Mouse (Mus musculus) MEL (cell line): ENCODE measurements around the gene Lrrc59. TPM values are rescaled to one million over a fixed set of nuclear protein-coding genes. Genes with fewer than 3 reads are reported as not detected.

ENCODE experiments used
- DNase-seq: peaks from one replicate; pipeline ENCODE4 v3.0.0; 2011; ENCODE audit warnings: low read depth, low spot score
- H3K27ac ChIP-seq: 2 replicates; pipeline ENCODE4 v1.5.1; 2012; ENCODE audit warnings: low read depth, mild to moderate bottlenecking, control low read depth, low read length, moderate library complexity; ENCODE audit not compliant: control insufficient read depth
- H3K27me3 ChIP-seq, 2 experiments: fragments of 150-350 bp in 1 of 2; sonication (generic) in 1 of 2; 2 replicates each; pipeline ENCODE4 v1.6.1; 2012; ENCODE audit warnings: low read length in 2 of 2, mild to moderate bottlenecking in 2 of 2, improper control_type of control experiment in 1 of 2, moderate library complexity in 1 of 2; ENCODE audit not compliant: insufficient read depth in 2 of 2, control insufficient read depth in 1 of 2
- H3K36me3 ChIP-seq, 2 experiments: 2 replicates each; pipeline ENCODE4 v1.6.1; 2012 to 2014; ENCODE audit warnings: low read length in 2 of 2, improper control_type of control experiment in 1 of 2, inconsistent platforms in 1 of 2, mild to moderate bottlenecking in 1 of 2; ENCODE audit not compliant: insufficient read depth in 2 of 2, control insufficient read depth in 1 of 2
- H3K4me1 ChIP-seq, 2 experiments: fragments of 150-350 bp in 1 of 2; sonication (generic) in 1 of 2; 2 replicates each; pipeline ENCODE4 v1.6.1; 2012; ENCODE audit warnings: low read length in 2 of 2, improper control_type of control experiment in 1 of 2, mild to moderate bottlenecking in 1 of 2; ENCODE audit not compliant: insufficient read depth in 2 of 2, control insufficient read depth in 1 of 2
- H3K4me3 ChIP-seq, 2 experiments: fragments of 150-350 bp in 1 of 2; sonication (generic) in 1 of 2; 2 replicates each; pipeline ENCODE4 v1.5.1; 2012; ENCODE audit warnings: low read depth in 2 of 2, low read length in 2 of 2, mild to moderate bottlenecking in 2 of 2, moderate library complexity in 2 of 2, control low read depth in 1 of 2, improper control_type of control experiment in 1 of 2; ENCODE audit not compliant: control insufficient read depth in 1 of 2, insufficient read depth in 1 of 2
- H3K79me2 ChIP-seq: 2 replicates; pipeline ENCODE4 v1.6.1; 2012; ENCODE audit warnings: mild to moderate bottlenecking, low read length, moderate library complexity; ENCODE audit not compliant: control insufficient read depth, poor library complexity, insufficient read depth
- H3K9ac ChIP-seq: 2 replicates; pipeline ENCODE4 v1.6.1; 2012; ENCODE audit warnings: low read depth, mild to moderate bottlenecking, control low read depth, low read length, moderate library complexity; ENCODE audit not compliant: control insufficient read depth, poor library complexity, severe bottlenecking
- H3K9me3 ChIP-seq: fragments of 150-350 bp; sonication (generic); replicated peaks from 2 replicates; pipeline ENCODE4 v1.6.1; 2012; ENCODE audit warnings: mild to moderate bottlenecking, low read length, improper control_type of control experiment, moderate library complexity; ENCODE audit not compliant: insufficient read depth
- BHLHE40 ChIP-seq: IDR thresholded peaks from 2 replicates; pipeline ENCODE4 v1.6.1; 2012; ENCODE audit warnings: low read depth, mild to moderate bottlenecking, inconsistent platforms, low read length, improper control_type of control experiment, borderline replicate concordance
- CHD1 ChIP-seq: IDR thresholded peaks from 2 replicates; pipeline ENCODE4 v1.6.1; 2012; ENCODE audit warnings: low read depth, mild to moderate bottlenecking, inconsistent platforms, low read length, improper control_type of control experiment
- CTCF ChIP-seq, 3 experiments: IDR thresholded peaks in 2 of 3; conservative IDR thresholded peaks in 1 of 3; 2 replicates each; pipeline ENCODE4 v1.5.1; 2011 to 2012; ENCODE audit warnings: low read length in 3 of 3, low read depth in 2 of 3, mild to moderate bottlenecking in 2 of 3, improper control_type of control experiment in 1 of 3, inconsistent platforms in 1 of 3, mixed read lengths in 1 of 3, moderate library complexity in 1 of 3; ENCODE audit not compliant: control insufficient read depth in 1 of 3, insufficient read depth in 1 of 3, poor library complexity in 1 of 3, severe bottlenecking in 1 of 3
- EP300 ChIP-seq, 2 experiments: IDR thresholded peaks; 2 replicates each; pipeline ENCODE4 v1.6.1; 2011; ENCODE audit warnings: improper control_type of control experiment in 2 of 2, low read length in 2 of 2, low read depth in 1 of 2, mild to moderate bottlenecking in 1 of 2
- ETS1 ChIP-seq: IDR thresholded peaks from 2 replicates; pipeline ENCODE4 v1.6.1; 2012; ENCODE audit warnings: low read depth, mild to moderate bottlenecking, inconsistent platforms, low read length, improper control_type of control experiment, moderate library complexity
- HCFC1 ChIP-seq: IDR thresholded peaks from 2 replicates; pipeline ENCODE4 v1.6.1; 2012; ENCODE audit warnings: low read depth, mild to moderate bottlenecking, inconsistent platforms, low read length, improper control_type of control experiment, moderate library complexity
- KAT2A ChIP-seq: conservative IDR thresholded peaks from 2 replicates; pipeline ENCODE4 v1.6.1; 2012; ENCODE audit warnings: low read depth, low read length, improper control_type of control experiment, inconsistent platforms
- MAFK ChIP-seq: IDR thresholded peaks from 2 replicates; pipeline ENCODE4 v1.6.1; 2011; ENCODE audit warnings: low read depth, mild to moderate bottlenecking, low read length, improper control_type of control experiment, borderline replicate concordance
- MAX ChIP-seq: IDR thresholded peaks from 2 replicates; pipeline ENCODE4 v1.6.1; 2011; ENCODE audit warnings: low read length, improper control_type of control experiment
- MAZ ChIP-seq: IDR thresholded peaks from 2 replicates; pipeline ENCODE4 v1.6.1; 2012; ENCODE audit warnings: low read depth, mild to moderate bottlenecking, inconsistent platforms, low read length, improper control_type of control experiment
- MEF2A ChIP-seq: IDR thresholded peaks from 2 replicates; pipeline ENCODE4 v1.6.1; 2014; ENCODE audit warnings: low read depth, mild to moderate bottlenecking, inconsistent platforms, low read length, improper control_type of control experiment; ENCODE audit not compliant: poor library complexity, insufficient replicate concordance, severe bottlenecking; ENCODE audit errors: extremely low read depth
- MYC ChIP-seq: IDR thresholded peaks from 2 replicates; pipeline ENCODE4 v1.6.1; 2011; ENCODE audit warnings: low read depth, mild to moderate bottlenecking, low read length, improper control_type of control experiment, moderate library complexity
- NRF1 ChIP-seq: IDR thresholded peaks from 2 replicates; pipeline ENCODE4 v1.6.1; 2014; ENCODE audit warnings: low read depth, mild to moderate bottlenecking, inconsistent platforms, low read length, improper control_type of control experiment, moderate library complexity; ENCODE audit not compliant: poor library complexity, insufficient read depth, severe bottlenecking
- POLR2AphosphoS2 ChIP-seq: IDR thresholded peaks from 2 replicates; pipeline ENCODE4 v1.6.1; 2011; ENCODE audit warnings: low read length, improper control_type of control experiment
- RAD21 ChIP-seq: IDR thresholded peaks from 2 replicates; pipeline ENCODE4 v1.6.1; 2011; ENCODE audit warnings: mild to moderate bottlenecking, low read depth, low read length, improper control_type of control experiment
- RCOR1 ChIP-seq: IDR thresholded peaks from 2 replicates; pipeline ENCODE4 v1.6.1; 2012; ENCODE audit warnings: low read depth, mild to moderate bottlenecking, inconsistent platforms, low read length, improper control_type of control experiment
- SMC3 ChIP-seq: IDR thresholded peaks from 2 replicates; pipeline ENCODE4 v1.6.1; 2011; ENCODE audit warnings: low read depth, low read length, improper control_type of control experiment
- TAL1 ChIP-seq: IDR thresholded peaks from 2 replicates; pipeline ENCODE4 v1.6.1; 2012; ENCODE audit warnings: mild to moderate bottlenecking, inconsistent platforms, low read length, moderate library complexity, mixed read lengths
- TCF12 ChIP-seq: IDR thresholded peaks from 2 replicates; pipeline ENCODE4 v1.6.1; 2014; ENCODE audit warnings: low read depth, mild to moderate bottlenecking, inconsistent platforms, low read length, improper control_type of control experiment, moderate library complexity
- USF1 ChIP-seq: IDR thresholded peaks from 2 replicates; pipeline ENCODE4 v1.6.1; 2014; ENCODE audit warnings: low read depth, mild to moderate bottlenecking, inconsistent platforms, low read length, improper control_type of control experiment, moderate library complexity
- USF2 ChIP-seq, 2 experiments: IDR thresholded peaks; 2 replicates each; pipeline ENCODE4 v1.6.1; 2011 to 2012; ENCODE audit warnings: improper control_type of control experiment in 2 of 2, low read length in 2 of 2, borderline replicate concordance in 1 of 2, inconsistent platforms in 1 of 2, low read depth in 1 of 2, mild to moderate bottlenecking in 1 of 2; ENCODE audit not compliant: insufficient read depth in 1 of 2
- ZC3H11A ChIP-seq: IDR thresholded peaks from 2 replicates; pipeline ENCODE4 v1.6.1; 2012; ENCODE audit warnings: low read depth, mild to moderate bottlenecking, inconsistent platforms, low read length, improper control_type of control experiment
- ZKSCAN1 ChIP-seq: IDR thresholded peaks from 2 replicates; pipeline ENCODE4 v1.6.1; 2012; ENCODE audit warnings: low read depth, mild to moderate bottlenecking, inconsistent platforms, low read length, improper control_type of control experiment, moderate library complexity
- ZNF384 ChIP-seq: IDR thresholded peaks from 2 replicates; pipeline ENCODE4 v1.6.1; 2012; ENCODE audit warnings: low read depth, mild to moderate bottlenecking, inconsistent platforms, low read length, improper control_type of control experiment
- polyA plus RNA-seq, 2 experiments: library from polyadenylated mRNA; stranded (reverse) in 1 of 2; unstranded in 1 of 2; fragments of >175 nt in 1 of 2; fragments of >200 nt in 1 of 2; gene quantifications; 2 replicates each; pipeline versions ENCODE4 v1.2.1 to v1.2.4; 2012; ENCODE audit warnings: low replicate concordance in 2 of 2, low read depth in 1 of 2; ENCODE audit not compliant: insufficient read length in 2 of 2, insufficient read depth in 1 of 2, missing spikeins in 1 of 2
- total RNA-seq: library from RNA; depleted of rRNA; stranded (reverse); fragments of 300-350 nt; gene quantifications from 2 replicates; pipeline ENCODE4 v1.2.3, GENCODE M21; 2012

Lrrc59 gene
- total and polyA plus RNA-seq, 3 experiments, result 464 to 633 (median 486) TPM

DNA sequence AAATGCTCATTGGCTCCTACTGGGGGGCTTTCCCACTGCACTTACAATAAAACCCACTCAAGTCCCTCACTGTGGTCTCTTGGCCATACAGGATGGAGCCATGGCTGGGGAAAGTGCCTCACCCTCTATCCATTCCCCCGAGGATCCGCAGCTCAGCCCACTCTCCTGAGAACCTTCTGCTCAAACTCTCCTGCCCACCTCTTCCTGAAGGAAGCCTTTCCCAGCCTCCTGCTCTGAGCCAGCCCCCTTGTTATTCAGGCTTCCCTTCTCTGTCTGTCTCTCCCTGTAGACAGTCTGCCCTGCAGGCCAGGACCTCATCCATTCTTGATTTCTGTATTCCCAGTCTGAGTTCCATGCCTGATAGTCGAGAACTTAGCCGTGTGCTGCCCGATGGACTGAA, 45.4 kb downstream of the Lrrc59 start:
- TF ChIP-seq ZC3H11A (no peak), USF1 (no peak), MEF2A (no peak), SMC3 (no peak), BHLHE40 (no peak), CTCF (IDR thresholded peaks at IDR 0.05 in 2 of 3, conservative IDR thresholded peaks at IDR 0.05 in 1 of 3; ENCODE audit: control insufficient read depth in 1 of 3, insufficient read depth in 1 of 3, low read depth in 2 of 3, low read length in 3 of 3, poor library complexity in 1 of 3, severe bottlenecking in 1 of 3) (no peak), NRF1 (no peak), USF2 (IDR thresholded peaks at IDR 0.05; ENCODE audit: borderline replicate concordance in 1 of 2, insufficient read depth in 1 of 2, low read depth in 1 of 2, low read length in 2 of 2) (no peak), HCFC1 (no peak), ZKSCAN1 (no peak), TCF12 (no peak), MAZ (no peak), ZNF384 (no peak), KAT2A (no peak), EP300 (IDR thresholded peaks at IDR 0.05; ENCODE audit: low read depth in 1 of 2, low read length in 2 of 2) (no peak), RCOR1 (no peak), MYC (no peak)
- Histone ChIP-seq H3K79me2 (peaks cover 3% of the 10 kb centered on the region; the same call in 1 of the 2 replicates), H3K27me3 (peaks cover 0 to 2% of the 10 kb centered on the region in 2 experiments; a peak in 2 of 4 replicates), H3K9ac (no peak overlapping the region), H3K36me3 (no peaks in the 10 kb centered on the region; a peak in 1 of 4 replicates), H3K27ac (no peak overlapping the region), H3K4me3 (no peak overlapping the region), H3K4me1 (peaks cover 0 to 7% of the 10 kb centered on the region in 2 experiments; a peak in 2 of 4 replicates), H3K9me3 (no peaks in the 10 kb centered on the region)
- no peak for DNase-seq

DNA sequence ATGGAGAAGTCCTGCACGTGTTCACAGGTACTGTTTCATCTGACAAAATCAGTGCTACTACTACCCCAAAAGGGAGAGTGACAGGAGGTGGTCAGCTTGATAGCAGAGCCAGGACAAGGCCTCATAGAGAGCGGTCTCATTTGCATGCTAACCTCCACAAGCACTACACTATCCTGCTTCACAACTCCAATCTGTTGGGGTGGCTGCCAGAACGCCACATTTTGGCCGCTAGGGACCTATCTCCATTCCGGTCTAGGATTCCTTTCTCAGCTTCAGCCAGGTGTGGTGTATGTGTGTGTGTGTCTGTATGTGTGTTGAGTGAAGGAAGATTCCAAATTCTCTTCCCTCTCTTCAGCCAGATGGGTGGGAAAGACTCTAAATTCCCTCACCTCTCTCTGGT, 45.9 kb downstream of the Lrrc59 start:
- Histone ChIP-seq H3K4me1 (peaks cover 0 to 7% of the 10 kb centered on the region in 2 experiments; a peak in 2 of 4 replicates), H3K4me3 (no peak overlapping the region), H3K36me3 (no peaks in the 10 kb centered on the region; a peak in 1 of 4 replicates), H3K79me2 (peaks cover 3% of the 10 kb centered on the region; the same call in 1 of the 2 replicates), H3K27me3 (peaks cover 0 to 2% of the 10 kb centered on the region in 2 experiments; a peak in 2 of 4 replicates), H3K9ac (no peak overlapping the region)
- DNase-seq, result no peak
- TF ChIP-seq POLR2AphosphoS2 (no peak), MAZ (no peak), MAFK (no peak), USF1 (no peak), MAX (no peak), TAL1 (no peak), ZNF384 (no peak), RAD21 (no peak), SMC3 (no peak), CHD1 (no peak), TCF12 (no peak), KAT2A (no peak), MYC (no peak), ETS1 (no peak)
- TF ChIP-seq, all 39 proteins: peak for 0
- H3K27ac ChIP-seq, result no peak overlapping the region
- H3K9me3 ChIP-seq, result no peaks in the 10 kb centered on the region
